18 mouse cellular contexts compared by ENCODE assay signal in the genomic region with DNA sequence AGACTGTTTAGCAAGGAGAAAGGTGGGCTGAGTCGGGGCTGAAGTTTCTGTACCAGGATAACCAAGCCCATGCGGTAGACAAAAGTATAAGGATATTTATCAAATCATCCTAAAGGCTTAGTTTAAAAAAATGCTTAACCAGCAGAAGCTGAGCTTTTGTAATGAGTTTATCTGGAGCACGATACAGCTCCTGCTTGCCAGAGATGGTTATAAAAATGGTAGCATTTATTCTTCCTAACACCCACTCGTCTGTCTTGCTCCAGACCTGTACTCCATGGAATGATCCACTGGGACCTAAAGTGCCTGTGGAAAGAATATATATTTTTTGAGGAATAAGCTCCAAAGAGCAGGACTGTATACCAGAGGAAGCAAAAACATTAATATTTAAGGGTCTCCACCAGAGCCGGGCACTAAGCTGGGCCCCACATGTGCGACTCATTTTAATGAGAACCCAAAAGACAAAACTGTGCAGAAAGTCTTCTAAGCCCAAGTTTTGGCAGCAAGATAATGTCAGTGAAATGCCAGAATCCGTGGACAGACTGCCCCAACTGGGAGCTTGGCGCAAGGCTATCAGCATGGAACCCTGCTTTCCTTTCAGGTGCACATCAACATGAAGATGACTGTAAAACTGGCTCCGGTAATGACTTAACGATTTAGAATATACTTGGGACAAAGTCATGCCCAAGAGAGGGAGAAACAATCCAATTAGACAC.
A peak's percentile ranks its signal among the peaks of the same experiment; 100 is the strongest.
DNase-seq lines count a peak whose midpoint lies in the region; ATAC-seq and TF ChIP-seq lines count a peak whose summit lies in the region.
"Had no signal": no experiment of that assay in that cellular context is flagged by ENCODE, and none has a peak within 500 bp of the region (broad histone marks: within the 10 kb centered on the region; RNA-seq: fewer than 3 reads in every experiment).

No protein-coding gene starts in this region.

- no peak overlapping the region for H3K4me2 ChIP-seq in midbrain, embryonic 12.5 days (replicated peaks)
- no peak overlapping the region for H3K4me2 ChIP-seq in stomach, postnatal 0 days (replicated peaks; ENCODE audit: low read depth)
- H3K4me2 ChIP-seq in forebrain, embryonic 13.5 days = no peak overlapping the region
- H3K4me2 ChIP-seq: embryonic facial prominence, embryonic 13.5 days; heart, embryonic 13.5 days had no signal

- H3K9ac ChIP-seq in midbrain, embryonic 12.5 days (replicated peaks) = no peak overlapping the region
- H3K9ac ChIP-seq in stomach, postnatal 0 days (ENCODE audit: low read length) = no peak overlapping the region
- no peak overlapping the region for H3K9ac ChIP-seq in forebrain, embryonic 13.5 days
- H3K9ac ChIP-seq: embryonic facial prominence, embryonic 13.5 days; forebrain, postnatal 0 days; heart, embryonic 13.5 days; liver, embryonic 14.5 days had no signal

- intact Hi-C loops in left cerebral cortex, postnatal 36 days (cut with DNase I) = no loop called here

- H3K27me3 ChIP-seq in midbrain, embryonic 12.5 days = no peaks in the 10 kb centered on the region
- no peaks in the 10 kb centered on the region for H3K27me3 ChIP-seq in midbrain, embryonic 10.5 days (ENCODE audit: low read depth, poor library complexity, severe bottlenecking)
- H3K27me3 ChIP-seq in stomach, postnatal 0 days (ENCODE audit: control insufficient read depth, insufficient read depth, low read length) = no peaks in the 10 kb centered on the region
- no peaks in the 10 kb centered on the region for H3K27me3 ChIP-seq in forebrain, embryonic 13.5 days
- H3K27me3 ChIP-seq: CH12.LX; embryonic facial prominence, embryonic 13.5 days; heart, embryonic 13.5 days had no signal

- no peaks in the 10 kb centered on the region for H3K4me1 ChIP-seq in midbrain, embryonic 12.5 days
- no peaks in the 10 kb centered on the region for H3K4me1 ChIP-seq in midbrain, embryonic 10.5 days
- no peaks in the 10 kb centered on the region for H3K4me1 ChIP-seq in stomach, postnatal 0 days (replicated peaks; ENCODE audit: control insufficient read depth, insufficient read depth)
- H3K4me1 ChIP-seq in forebrain, embryonic 13.5 days = no peaks in the 10 kb centered on the region
- H3K4me1 ChIP-seq: heart, embryonic 13.5 days had no signal

- DNase-seq in cerebellum, postnatal 4 days (ENCODE audit: low spot score in 2 of 2) = no peak
- no peak for DNase-seq in midbrain, embryonic 10.5 days (ENCODE audit: low spot score)
- DNase-seq in cerebellum, adult 9-11 months = peak; percentile 11
- peak; percentile 12 to 44 for DNase-seq in left cerebral cortex, postnatal 36 days (ENCODE audit: low spot score in 2 of 2)
- DNase-seq in stomach, postnatal 0 days (ENCODE audit: low spot score) = no peak
- DNase-seq: forebrain, postnatal 0 days; heart, postnatal 4 days; kidney, adult 11 months; kidney, postnatal 14 days had no signal

- no peaks in the 10 kb centered on the region for H3K36me3 ChIP-seq in midbrain, embryonic 12.5 days
- no peaks in the 10 kb centered on the region for H3K36me3 ChIP-seq in midbrain, embryonic 10.5 days
- H3K36me3 ChIP-seq in stomach, postnatal 0 days (ENCODE audit: control insufficient read depth, insufficient read depth, low read length) = no peaks in the 10 kb centered on the region
- no peaks in the 10 kb centered on the region for H3K36me3 ChIP-seq in forebrain, embryonic 13.5 days (ENCODE audit: poor library complexity, severe bottlenecking)
- H3K36me3 ChIP-seq: embryonic facial prominence, embryonic 13.5 days; heart, embryonic 13.5 days had no signal

- no peak overlapping the region for H3K27ac ChIP-seq in midbrain, embryonic 12.5 days (replicated peaks)
- no peak overlapping the region for H3K27ac ChIP-seq in midbrain, embryonic 10.5 days (replicated peaks)
- H3K27ac ChIP-seq in stomach, postnatal 0 days (replicated peaks) = no peak overlapping the region
- no peak overlapping the region for H3K27ac ChIP-seq in forebrain, embryonic 13.5 days
- H3K27ac ChIP-seq: embryonic facial prominence, embryonic 13.5 days; heart, embryonic 13.5 days; liver, embryonic 14.5 days had no signal

- H3K4me3 ChIP-seq in midbrain, embryonic 12.5 days = no peak overlapping the region
- no peak overlapping the region for H3K4me3 ChIP-seq in midbrain, embryonic 10.5 days
- no peak overlapping the region for H3K4me3 ChIP-seq in stomach, postnatal 0 days (ENCODE audit: low read depth, low read length)
- H3K4me3 ChIP-seq in forebrain, embryonic 13.5 days = no peak overlapping the region
- H3K4me3 ChIP-seq: embryonic facial prominence, embryonic 13.5 days; heart, embryonic 13.5 days had no signal

- ATAC-seq in cerebellum, adult (ENCODE audit: insufficient number of reproducible peaks, low FRiP score, low TSS enrichment) = peak; percentile 65
- ATAC-seq in midbrain, embryonic 12.5 days (ENCODE audit: low FRiP score, low read depth) = 0 out of 2 replicates have a peak, but pooled peaks have one; percentile 23
- no peak for ATAC-seq in stomach, postnatal 0 days (ENCODE audit: low FRiP score, low TSS enrichment)
- ATAC-seq in forebrain, embryonic 13.5 days = no peak
- ATAC-seq: forebrain, postnatal 0 days; hindbrain, embryonic 16.5 days; lung, postnatal 0 days had no signal

- H3K9me3 ChIP-seq in midbrain, embryonic 12.5 days = no peaks in the 10 kb centered on the region
- H3K9me3 ChIP-seq in midbrain, embryonic 10.5 days (replicated peaks) = no peaks in the 10 kb centered on the region
- H3K9me3 ChIP-seq in stomach, postnatal 0 days (ENCODE audit: control insufficient read depth, low read length) = no peaks in the 10 kb centered on the region
- H3K9me3 ChIP-seq in forebrain, embryonic 13.5 days (replicated peaks) = no peaks in the 10 kb centered on the region
- H3K9me3 ChIP-seq: embryonic facial prominence, embryonic 13.5 days; heart, embryonic 13.5 days had no signal

- no peak for TF ChIP-seq CTCF in stomach, postnatal 0 days (IDR thresholded peaks at IDR 0.05; ENCODE audit: low read depth)

- 87% methylated on average over 10 of the region's 10 CpGs for WGBS in midbrain, embryonic 12.5 days
- 91% methylated on average over 10 of the region's 10 CpGs for WGBS in midbrain, embryonic 10.5 days
- WGBS in stomach, postnatal 0 days = 88% methylated on average over 10 of the region's 10 CpGs
- WGBS in forebrain, embryonic 13.5 days = 82% methylated on average over 10 of the region's 10 CpGs

- TF ChIP-seq EP300 in stomach, postnatal 0 days (optimal IDR thresholded peaks at IDR 0.05) = no peak

Comparison
In these comparisons a context has a peak if more than half of its experiments do, and no peak if none do; other contexts are left out.
1. DNase-seq: peak in cerebellum, adult 9-11 months (single experiment) and left cerebral cortex, postnatal 36 days (2 of 2); none in cerebellum, postnatal 4 days (0 of 2), midbrain, embryonic 10.5 days (single experiment) and stomach, postnatal 0 days (single experiment).
2. ATAC-seq: peak in cerebellum, adult (single experiment) and midbrain, embryonic 12.5 days (single experiment); none in stomach, postnatal 0 days (single experiment) and forebrain, embryonic 13.5 days (single experiment).